Mouse (Mus musculus): ENCODE results near the gene Fam172a.

- no peak for TF ChIP-seq GATA1 (IDR thresholded peaks at IDR 0.05; ENCODE audit: low read length)
- no peak for TF ChIP-seq TAL1 (IDR thresholded peaks at IDR 0.05; ENCODE audit: low read length)
Observed at GRCm38 (mm10) chr13:77878120-77878519, 176.3 kb downstream of the Fam172a start.

Data from erythroblast, embryonic 14.5 days (primary cell).